Mouse (Mus musculus): ENCODE measurements around the gene Srpk3.

DNA sequence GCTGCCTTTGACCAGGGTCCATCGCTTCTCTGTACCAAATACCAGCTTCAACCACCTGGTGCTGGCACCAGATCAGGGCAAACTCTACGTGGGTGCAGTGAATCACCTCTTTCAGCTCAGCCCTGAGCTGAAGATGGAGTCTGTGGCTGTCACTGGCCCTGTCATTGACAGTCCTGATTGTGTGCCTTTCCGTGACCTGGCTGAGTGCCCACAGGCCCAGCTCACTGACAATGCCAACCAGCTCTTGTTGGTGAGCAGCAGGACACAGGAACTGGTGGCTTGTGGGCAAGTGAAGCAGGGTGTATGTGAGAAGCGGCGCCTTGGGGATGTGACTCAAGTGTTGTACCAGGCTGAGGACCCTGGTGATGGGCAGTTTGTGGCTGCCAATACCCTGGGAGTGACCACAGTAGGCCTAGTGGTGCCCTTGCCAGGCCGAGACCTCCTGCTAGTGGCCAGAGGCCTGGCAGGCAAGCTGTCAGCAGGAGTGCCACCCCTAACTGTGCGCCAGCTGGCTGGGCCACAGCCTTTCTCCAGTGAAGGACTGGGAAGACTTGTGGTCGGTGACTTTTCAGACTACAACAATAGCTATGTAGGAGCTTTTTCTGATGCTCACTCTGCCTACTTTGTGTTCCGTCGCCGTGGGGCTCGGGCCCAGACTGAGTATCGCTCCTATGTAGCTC, 15.5 kb upstream of the Srpk3 start:
- TF ChIP-seq POLR2A (IDR thresholded peaks at IDR 0.05; ENCODE audit: low read depth, low read length), result no peak
- no peak for TF ChIP-seq CTCF (IDR thresholded peaks at IDR 0.05; ENCODE audit: extremely low read depth, insufficient read length, insufficient replicate concordance, low read depth, low read length)
